Mouse (Mus musculus) liver, embryonic 11.5 days (tissue): ENCODE results near the gene Apobec1. TPM values are rescaled to one million over a fixed set of nuclear protein-coding genes. Genes with fewer than 3 reads are reported as not detected.

Experiments used
- polyA plus RNA-seq: library from polyadenylated mRNA; unstranded; fragments of >200 nt; fragmentation: Nextera tagmentation; extraction: Ambion mirVana; gene quantifications from 2 replicates; pipeline ENCODE4 v1.2.1, GENCODE M21; 2014

The Apobec1 gene
- polyA plus RNA-seq, 1 experiment from 2014 or later: 3.7 TPM

Other genes with a start within 250 kb of the Apobec1 start
- 7.7 and 8.1 TPM in 2 replicates for gene Rimklb, start 103.7 kb downstream of the Apobec1 start, polyA plus RNA-seq
- gene Mfap5, start 96.6 kb downstream of the Apobec1 start, polyA plus RNA-seq: 0.67 and 0.96 TPM in 2 replicates
- gene Aicda, start 48.6 kb downstream of the Apobec1 start, polyA plus RNA-seq: 0.18 TPM in 1 of 2 replicates, not detected in the other
- gene Gdf3, start 7.6 kb upstream of the Apobec1 start, polyA plus RNA-seq: 13.9 and 14.6 TPM in 2 replicates
- not detected in 2 replicates for gene Dppa3, start 24.0 kb upstream of the Apobec1 start, polyA plus RNA-seq
- 0.08 and 0.09 TPM in 2 replicates for gene Nanog, start 105.0 kb upstream of the Apobec1 start, polyA plus RNA-seq
- gene Slc2a3, start 199.2 kb upstream of the Apobec1 start, polyA plus RNA-seq: 59.4 and 66.8 TPM in 2 replicates
- 3.8 and 4.0 TPM in 2 replicates for gene Foxj2, start 217.5 kb upstream of the Apobec1 start, polyA plus RNA-seq